Mouse (Mus musculus): ENCODE measurements at regions not wholly inside any gene's neighbourhood (a gene's known extent, or its start where the extent isn't known, plus 50 kb on each side); places are given as distances from the start of the nearest gene placed in this dataset.

DNA sequence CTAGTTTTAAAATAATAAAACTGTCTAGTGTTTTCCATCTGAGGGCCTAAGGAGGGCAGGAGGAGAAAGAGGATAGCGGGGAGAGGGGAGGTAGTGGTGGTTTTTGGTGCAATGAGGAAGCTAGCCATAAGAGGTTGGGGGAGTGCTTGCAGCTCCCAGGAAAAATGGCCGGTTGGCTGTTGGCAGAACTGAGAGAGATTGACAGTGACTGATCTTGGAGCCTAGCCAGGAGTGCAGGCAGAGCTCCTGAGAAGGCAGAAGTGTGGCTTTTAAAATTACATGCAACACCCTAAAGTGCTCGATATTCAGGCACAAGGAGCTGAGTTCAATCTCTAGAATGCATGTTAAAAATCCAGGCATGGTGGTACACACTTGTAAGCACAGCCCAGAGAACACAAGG is 938.3 kb upstream of the 2610301B20Rik start:
- Histone ChIP-seq H3K4me2 (no peak overlapping the region), H3K27me3 (replicated peaks) (no peaks in the 10 kb centered on the region), H3K27ac (ENCODE audit: poor library complexity, severe bottlenecking) (no peak overlapping the region), H3K4me3 (no peak overlapping the region), H3K9me3 (replicated peaks) (no peaks in the 10 kb centered on the region), H3K4me1 (replicated peaks) (peaks cover 7% of the 10 kb centered on the region; the same call in 1 of the 2 replicates), H3K9ac (no peak overlapping the region), H3K36me3 (no peaks in the 10 kb centered on the region)
- ATAC-seq (ENCODE audit: insufficient number of reproducible peaks, low FRiP score) = no peak
- 32% methylated on average over 3 of the region's 3 CpGs for WGBS

DNA sequence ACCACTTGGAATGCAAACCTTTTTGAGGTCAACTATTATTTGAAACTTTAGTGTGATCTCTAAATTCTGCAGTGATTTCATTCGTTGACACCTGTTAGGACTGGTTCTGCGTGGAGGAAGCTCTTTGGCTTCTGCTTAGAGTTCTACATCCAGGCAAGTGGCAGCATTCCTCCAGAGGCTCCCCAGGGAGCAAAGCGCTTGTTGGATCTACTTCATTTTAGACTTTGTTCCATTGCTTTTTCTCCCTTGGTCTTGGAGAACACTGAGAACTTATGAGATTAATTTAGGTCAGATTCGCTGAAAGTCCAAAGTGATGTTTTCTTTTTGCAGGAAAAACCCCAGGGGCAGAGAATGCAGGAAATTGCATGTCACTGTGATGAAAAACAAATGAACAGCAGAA is 922.9 kb upstream of the 2610301B20Rik start:
- no peak overlapping the region for H3K4me3 ChIP-seq
- ATAC-seq (ENCODE audit: insufficient number of reproducible peaks, low FRiP score) = no peak
- H3K4me2 ChIP-seq = no peak overlapping the region
- H3K27me3 ChIP-seq (replicated peaks) = no peaks in the 10 kb centered on the region
- no peak overlapping the region for H3K9ac ChIP-seq
- no peaks in the 10 kb centered on the region; the same call in 1 of the 2 replicates for H3K9me3 ChIP-seq (replicated peaks)
- 79% methylated on average over 4 of the region's 4 CpGs for WGBS
- no peaks in the 10 kb centered on the region for H3K4me1 ChIP-seq (replicated peaks)
- H3K36me3 ChIP-seq = no peaks in the 10 kb centered on the region
- no peak overlapping the region for H3K27ac ChIP-seq (ENCODE audit: poor library complexity, severe bottlenecking)

DNA sequence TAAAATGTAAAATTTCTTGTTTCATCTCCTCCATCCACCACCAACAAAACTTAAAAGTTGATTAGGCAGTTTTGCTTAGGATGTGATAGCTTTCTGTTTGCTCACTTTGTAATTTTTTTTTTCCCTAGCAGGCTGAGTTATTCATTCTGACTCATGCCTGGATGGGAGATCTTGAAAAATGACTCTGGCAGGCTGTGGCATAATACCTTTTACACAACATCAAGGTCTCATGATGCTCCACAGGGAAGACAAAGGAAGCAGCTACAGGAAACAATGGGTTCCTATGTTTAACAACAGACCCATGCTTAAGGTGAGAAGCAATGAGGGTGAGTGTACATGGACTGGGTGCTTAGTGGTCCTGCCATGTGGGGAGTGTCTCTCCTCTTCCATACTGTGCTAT is 899.7 kb upstream of the 2610301B20Rik start:
- Histone ChIP-seq H3K9me3 (replicated peaks) (no peaks in the 10 kb centered on the region), H3K4me2 (no peak overlapping the region), H3K27ac (ENCODE audit: poor library complexity, severe bottlenecking) (no peak overlapping the region), H3K9ac (no peak overlapping the region), H3K27me3 (replicated peaks) (no peaks in the 10 kb centered on the region), H3K4me1 (replicated peaks) (no peaks in the 10 kb centered on the region), H3K4me3 (no peak overlapping the region), H3K36me3 (no peaks in the 10 kb centered on the region)
- ATAC-seq (ENCODE audit: insufficient number of reproducible peaks, low FRiP score) = no peak

DNA sequence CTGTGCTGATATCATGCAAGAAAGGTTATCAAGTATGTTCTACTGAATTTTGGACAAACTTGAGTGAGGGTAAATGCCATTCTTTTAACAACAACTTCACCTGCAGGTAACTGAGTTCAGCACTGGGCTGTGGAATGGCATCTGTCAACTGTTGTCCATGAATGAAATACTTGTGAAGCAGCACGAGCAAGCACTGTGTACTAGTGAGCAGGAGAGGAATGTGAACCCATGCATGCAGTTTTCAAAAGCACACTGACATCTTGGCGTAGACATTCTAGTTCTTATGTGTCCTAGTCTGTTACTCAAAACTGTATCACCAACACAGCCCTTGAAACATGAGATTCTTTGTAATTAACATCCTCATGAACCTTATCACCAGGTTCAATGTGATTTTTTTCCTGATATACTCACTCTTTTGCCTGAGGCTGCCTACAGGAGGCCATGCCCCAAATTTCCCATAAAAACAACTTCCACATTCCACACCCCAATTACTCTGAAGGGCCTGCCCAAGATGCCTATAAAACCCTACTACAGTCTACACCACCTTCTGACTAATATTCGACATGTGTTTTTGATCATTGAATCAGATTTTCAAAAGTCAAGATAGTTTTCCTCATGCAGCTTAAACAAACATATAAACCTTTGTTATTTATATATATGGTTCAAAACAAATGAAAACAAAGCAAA is 892.8 kb upstream of the 2610301B20Rik start:
- Histone ChIP-seq H3K36me3 (no peaks in the 10 kb centered on the region), H3K27me3 (replicated peaks) (no peaks in the 10 kb centered on the region), H3K9ac (no peak overlapping the region), H3K4me2 (no peak overlapping the region), H3K9me3 (replicated peaks) (no peaks in the 10 kb centered on the region), H3K4me3 (no peak overlapping the region), H3K27ac (ENCODE audit: poor library complexity, severe bottlenecking) (no peak overlapping the region), H3K4me1 (replicated peaks) (no peaks in the 10 kb centered on the region)
- ATAC-seq (ENCODE audit: insufficient number of reproducible peaks, low FRiP score) = no peak
- WGBS = 77% methylated on average over 3 of the region's 3 CpGs

DNA sequence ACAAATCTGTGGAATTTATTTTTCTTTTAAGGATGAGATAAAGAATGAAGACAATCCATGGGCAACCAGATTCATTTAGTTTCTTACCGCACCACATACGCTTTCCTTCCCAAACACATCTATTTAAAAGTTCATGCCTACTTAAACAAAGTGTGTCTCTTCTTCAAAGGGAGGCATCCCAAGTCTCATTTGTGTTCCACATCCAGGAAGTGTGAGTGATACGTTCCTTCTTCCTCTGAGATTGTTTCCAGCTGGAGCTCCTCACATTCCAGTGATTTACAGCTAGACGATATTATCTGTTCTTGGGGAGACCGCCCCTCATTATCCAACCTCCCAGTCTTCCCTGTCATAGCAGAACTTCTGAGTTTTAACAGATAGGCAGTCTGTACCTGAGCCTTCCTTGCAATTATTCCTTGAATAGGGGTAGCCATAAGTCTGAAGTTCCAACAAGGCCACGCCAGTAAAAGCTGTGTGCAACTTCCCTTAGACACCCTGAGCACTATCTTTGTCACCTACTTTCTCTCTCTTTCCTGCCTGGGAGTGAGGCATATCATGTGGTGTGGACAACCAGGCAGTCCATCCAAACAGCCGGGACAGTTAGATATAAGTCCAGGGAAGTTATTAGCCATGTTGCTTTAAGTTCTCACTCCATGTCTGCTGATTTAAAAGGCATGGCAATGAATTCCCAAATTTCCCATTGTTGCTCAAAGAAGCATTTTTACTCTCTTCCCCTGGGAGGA is 891.3 kb upstream of the 2610301B20Rik start:
- Histone ChIP-seq H3K27me3 (replicated peaks) (no peaks in the 10 kb centered on the region), H3K4me1 (replicated peaks) (no peaks in the 10 kb centered on the region), H3K27ac (ENCODE audit: poor library complexity, severe bottlenecking) (no peak overlapping the region), H3K4me2 (no peak overlapping the region), H3K9ac (no peak overlapping the region), H3K4me3 (no peak overlapping the region), H3K9me3 (replicated peaks) (no peaks in the 10 kb centered on the region), H3K36me3 (no peaks in the 10 kb centered on the region)
- no peak for ATAC-seq (ENCODE audit: insufficient number of reproducible peaks, low FRiP score)
- 47% methylated on average over 7 of the region's 7 CpGs for WGBS

DNA sequence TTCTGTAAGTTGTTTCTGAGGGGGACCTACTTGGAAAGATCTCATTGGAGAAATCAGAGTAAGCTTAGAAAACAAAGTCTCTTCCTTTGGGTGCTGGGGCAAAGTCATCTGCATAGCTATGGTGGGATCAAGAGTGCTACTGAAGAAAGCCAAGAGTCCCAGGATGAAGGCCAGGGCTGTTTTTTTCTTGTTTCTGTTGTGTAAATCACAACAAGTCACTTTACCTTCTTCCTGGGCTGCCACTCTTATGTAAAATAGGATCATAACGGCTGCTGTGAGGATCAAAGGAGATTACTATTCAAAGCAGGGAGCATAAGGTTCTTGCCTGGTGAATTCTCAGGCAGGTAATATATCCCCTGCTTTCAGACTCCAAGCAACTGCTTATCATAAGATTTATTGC is 880.4 kb upstream of the 2610301B20Rik start:
- no peak for ATAC-seq (ENCODE audit: insufficient number of reproducible peaks, low FRiP score)
- Histone ChIP-seq H3K36me3 (no peaks in the 10 kb centered on the region), H3K4me1 (replicated peaks) (no peaks in the 10 kb centered on the region), H3K4me2 (no peak overlapping the region), H3K27ac (ENCODE audit: poor library complexity, severe bottlenecking) (no peak overlapping the region), H3K9me3 (replicated peaks) (no peaks in the 10 kb centered on the region; the same call in 1 of the 2 replicates), H3K4me3 (no peak overlapping the region), H3K9ac (no peak overlapping the region), H3K27me3 (replicated peaks) (no peaks in the 10 kb centered on the region)
- WGBS = 44% methylated on average over 1 of the region's 1 CpGs

DNA sequence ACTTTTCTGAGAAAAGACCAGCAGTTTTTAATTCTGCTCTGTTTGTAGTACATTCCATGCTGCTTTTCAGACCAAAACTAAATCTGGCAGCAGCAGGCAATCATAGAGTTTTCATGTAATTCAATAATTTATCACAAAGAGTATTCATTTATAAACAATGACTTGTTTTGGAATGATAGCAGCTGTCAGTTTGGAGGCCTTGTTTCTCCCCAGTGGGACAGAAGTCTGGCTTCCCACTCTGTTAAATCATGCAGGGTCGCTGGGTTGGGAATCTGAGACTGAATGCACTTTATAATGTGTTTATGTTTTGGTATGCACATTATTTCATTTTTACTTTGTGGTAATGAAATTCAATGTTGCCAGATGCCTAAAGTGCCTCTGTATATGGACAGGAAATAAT is 879.8 kb upstream of the 2610301B20Rik start:
- 57% methylated on average over 1 of the region's 1 CpGs for WGBS
- H3K9ac ChIP-seq = no peak overlapping the region
- no peak for ATAC-seq (ENCODE audit: insufficient number of reproducible peaks, low FRiP score)
- H3K4me2 ChIP-seq = no peak overlapping the region
- no peak overlapping the region for H3K27ac ChIP-seq (ENCODE audit: poor library complexity, severe bottlenecking)
- no peak overlapping the region for H3K4me3 ChIP-seq
- no peaks in the 10 kb centered on the region; the same call in 1 of the 2 replicates for H3K9me3 ChIP-seq (replicated peaks)
- H3K4me1 ChIP-seq (replicated peaks) = no peaks in the 10 kb centered on the region
- no peaks in the 10 kb centered on the region for H3K27me3 ChIP-seq (replicated peaks)
- no peaks in the 10 kb centered on the region for H3K36me3 ChIP-seq

DNA sequence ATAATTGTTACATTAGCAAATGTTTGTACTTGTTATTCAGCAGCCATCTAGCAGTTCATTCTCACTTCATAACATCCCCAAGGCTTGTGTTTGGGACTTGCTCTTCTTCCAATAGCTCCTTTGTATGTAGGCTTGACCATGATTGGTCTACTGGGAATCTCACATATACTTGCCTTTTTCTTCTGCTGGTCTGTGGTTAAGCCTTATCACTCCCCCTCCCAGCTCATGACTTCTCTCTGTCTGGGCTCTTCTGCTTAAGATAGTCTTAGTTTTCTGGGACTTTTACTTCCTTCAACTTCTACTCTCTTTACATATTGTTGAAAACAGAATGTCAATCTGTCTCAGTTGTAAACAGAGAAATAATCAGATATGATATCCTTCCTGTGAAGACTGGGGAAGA is 844.0 kb upstream of the 2610301B20Rik start:
- ATAC-seq (ENCODE audit: insufficient number of reproducible peaks, low FRiP score) = no peak
- Histone ChIP-seq H3K27me3 (replicated peaks) (no peaks in the 10 kb centered on the region), H3K36me3 (no peaks in the 10 kb centered on the region), H3K9me3 (replicated peaks) (no peaks in the 10 kb centered on the region), H3K4me3 (no peak overlapping the region), H3K9ac (no peak overlapping the region), H3K27ac (ENCODE audit: poor library complexity, severe bottlenecking) (no peak overlapping the region), H3K4me1 (replicated peaks) (no peaks in the 10 kb centered on the region), H3K4me2 (no peak overlapping the region)

DNA sequence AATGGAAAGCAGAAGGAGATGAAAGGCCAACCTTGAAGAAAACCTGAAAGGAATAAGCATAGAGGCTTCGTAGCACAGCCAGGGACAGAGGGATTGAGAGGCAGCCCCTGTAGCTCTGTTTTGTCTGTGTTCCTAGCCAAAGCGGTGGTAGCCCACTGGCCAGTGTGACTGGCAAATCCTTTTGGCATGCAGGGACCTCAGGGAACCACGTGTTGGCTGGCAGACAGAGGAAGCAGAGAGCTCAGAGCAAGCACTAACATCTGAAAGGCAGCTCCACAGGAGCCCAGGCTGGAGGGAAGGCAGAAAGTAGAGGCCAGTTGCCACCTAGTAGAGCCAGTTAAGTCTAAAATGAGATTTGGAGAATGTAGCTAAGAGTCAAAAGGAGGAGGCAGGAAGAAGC is 842.5 kb upstream of the 2610301B20Rik start:
- Histone ChIP-seq H3K4me2 (no peak overlapping the region), H3K9me3 (replicated peaks) (no peaks in the 10 kb centered on the region), H3K9ac (no peak overlapping the region), H3K27me3 (replicated peaks) (no peaks in the 10 kb centered on the region), H3K4me1 (replicated peaks) (no peaks in the 10 kb centered on the region), H3K36me3 (no peaks in the 10 kb centered on the region), H3K4me3 (no peak overlapping the region), H3K27ac (ENCODE audit: poor library complexity, severe bottlenecking) (no peak overlapping the region)
- 40% methylated on average over 3 of the region's 3 CpGs for WGBS
- ATAC-seq (ENCODE audit: insufficient number of reproducible peaks, low FRiP score) = no peak

DNA sequence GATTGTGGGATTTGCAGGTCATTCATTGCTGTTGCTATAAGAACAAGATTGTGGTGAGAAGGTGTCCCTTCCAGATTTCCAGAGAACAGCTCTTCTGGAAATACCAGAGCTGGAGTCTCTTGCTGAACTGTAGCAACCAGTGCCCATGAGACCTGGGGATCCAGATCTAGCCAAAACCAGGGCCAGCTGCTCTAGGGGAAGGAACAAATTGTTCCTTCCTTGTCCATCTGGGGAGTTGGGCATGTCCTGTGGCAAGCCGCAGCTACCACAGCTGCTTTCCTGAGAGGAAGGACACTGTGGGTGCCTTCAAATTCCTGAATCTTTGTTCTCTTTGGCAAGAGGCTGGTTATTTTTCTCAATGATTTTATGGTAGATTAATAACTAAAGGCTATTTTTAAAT is 839.0 kb upstream of the 2610301B20Rik start:
- Histone ChIP-seq H3K9me3 (replicated peaks) (no peaks in the 10 kb centered on the region), H3K4me3 (no peak overlapping the region), H3K9ac (no peak overlapping the region), H3K27ac (ENCODE audit: poor library complexity, severe bottlenecking) (no peak overlapping the region), H3K36me3 (no peaks in the 10 kb centered on the region), H3K4me2 (no peak overlapping the region), H3K27me3 (replicated peaks) (no peaks in the 10 kb centered on the region), H3K4me1 (replicated peaks) (no peaks in the 10 kb centered on the region)
- ATAC-seq (ENCODE audit: insufficient number of reproducible peaks, low FRiP score) = no peak
- WGBS = 84% methylated on average over 1 of the region's 1 CpGs

DNA sequence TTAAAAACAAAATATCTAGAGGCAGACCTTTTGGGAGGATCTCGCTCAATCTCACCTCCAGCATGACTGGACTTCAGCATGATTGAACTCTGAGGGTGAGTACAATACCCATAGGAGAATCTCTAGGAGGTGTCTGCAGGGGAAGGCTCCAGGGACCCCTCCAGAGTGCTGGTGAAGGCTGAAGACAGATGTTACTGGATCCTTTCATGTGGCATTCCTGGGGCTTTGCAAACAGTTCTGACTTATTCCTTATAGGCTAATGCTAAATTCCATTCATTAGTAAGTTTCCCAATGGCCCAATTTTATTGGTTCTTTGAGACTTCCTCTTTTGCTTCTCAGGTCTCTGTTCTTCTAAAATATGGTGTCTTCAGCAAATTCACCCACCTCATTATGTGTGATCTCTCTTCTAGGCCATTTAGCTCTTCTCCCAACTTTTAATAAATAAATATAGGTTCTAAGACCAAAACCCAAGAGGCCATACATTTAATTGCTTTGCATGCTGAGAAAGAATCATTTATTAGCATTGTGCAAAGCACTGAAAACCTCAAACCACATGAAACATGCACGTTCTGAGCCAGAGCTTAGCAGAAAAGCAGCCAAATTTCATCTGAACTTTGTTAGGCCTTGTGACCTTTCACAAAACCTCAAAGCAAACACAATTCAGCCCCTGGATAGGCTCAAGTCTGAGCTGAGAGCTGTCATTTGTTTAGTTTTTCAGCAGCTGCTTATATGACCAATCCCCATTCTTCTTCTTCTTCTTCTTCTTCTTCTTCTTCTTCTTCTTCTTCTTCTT is 832.8 kb upstream of the 2610301B20Rik start:
- Histone ChIP-seq H3K27ac (ENCODE audit: poor library complexity, severe bottlenecking) (no peak overlapping the region), H3K27me3 (replicated peaks) (no peaks in the 10 kb centered on the region), H3K9me3 (replicated peaks) (no peaks in the 10 kb centered on the region), H3K4me3 (no peak overlapping the region), H3K4me1 (replicated peaks) (no peaks in the 10 kb centered on the region), H3K36me3 (no peaks in the 10 kb centered on the region), H3K4me2 (no peak overlapping the region), H3K9ac (no peak overlapping the region)
- 66% methylated on average over 2 of the region's 2 CpGs for WGBS
- ATAC-seq (ENCODE audit: insufficient number of reproducible peaks, low FRiP score) = no peak

Measured in heart, embryonic 12.5 days (tissue).